Mouse (Mus musculus) E14TG2a.4 (cell line): ENCODE measurements at regions not wholly inside any gene's neighbourhood (a gene's known extent, or its start where the extent isn't known, plus 50 kb on each side); places are given as distances from the start of the nearest gene placed in this dataset.

Experiments used
- CTCF ChIP-seq: conservative IDR thresholded peaks from 2 replicates; pipeline ENCODE4 v1.5.1; 2014; ENCODE audit warnings: low read length
- NANOG ChIP-seq: IDR thresholded peaks from 2 replicates; pipeline ENCODE4 v1.6.1; 2014; ENCODE audit warnings: borderline replicate concordance, low read length, mixed read lengths

DNA sequence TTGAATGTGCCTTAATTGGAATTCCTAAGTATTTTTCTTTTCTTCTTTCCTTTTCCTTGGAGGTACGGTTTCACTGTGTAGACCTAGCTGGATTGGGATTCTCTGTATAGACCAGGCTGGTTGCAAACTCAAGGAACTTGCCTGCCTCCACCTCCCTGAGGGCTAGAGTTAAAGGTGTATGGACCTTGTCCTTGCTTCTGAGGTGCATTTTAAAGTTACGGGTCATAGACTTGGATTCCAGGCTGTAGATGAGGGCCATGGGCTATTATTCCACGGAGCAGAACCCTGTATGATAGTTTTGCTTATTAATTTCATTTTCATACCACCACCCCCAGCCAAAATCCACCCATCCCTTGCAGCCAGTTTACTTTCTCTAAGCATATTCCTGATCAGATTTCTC is 50.7 kb upstream of the Wdr26 start:
- TF ChIP-seq CTCF (no peak), NANOG (no peak)
